Mouse (Mus musculus): ENCODE results near the gene 4930442H23Rik. TPM values are rescaled to one million over a fixed set of nuclear protein-coding genes. Genes with fewer than 3 reads are reported as not detected.

Gene 4930442H23Rik
- total RNA-seq, 2 experiments from 2014 or later = not detected

DNA sequence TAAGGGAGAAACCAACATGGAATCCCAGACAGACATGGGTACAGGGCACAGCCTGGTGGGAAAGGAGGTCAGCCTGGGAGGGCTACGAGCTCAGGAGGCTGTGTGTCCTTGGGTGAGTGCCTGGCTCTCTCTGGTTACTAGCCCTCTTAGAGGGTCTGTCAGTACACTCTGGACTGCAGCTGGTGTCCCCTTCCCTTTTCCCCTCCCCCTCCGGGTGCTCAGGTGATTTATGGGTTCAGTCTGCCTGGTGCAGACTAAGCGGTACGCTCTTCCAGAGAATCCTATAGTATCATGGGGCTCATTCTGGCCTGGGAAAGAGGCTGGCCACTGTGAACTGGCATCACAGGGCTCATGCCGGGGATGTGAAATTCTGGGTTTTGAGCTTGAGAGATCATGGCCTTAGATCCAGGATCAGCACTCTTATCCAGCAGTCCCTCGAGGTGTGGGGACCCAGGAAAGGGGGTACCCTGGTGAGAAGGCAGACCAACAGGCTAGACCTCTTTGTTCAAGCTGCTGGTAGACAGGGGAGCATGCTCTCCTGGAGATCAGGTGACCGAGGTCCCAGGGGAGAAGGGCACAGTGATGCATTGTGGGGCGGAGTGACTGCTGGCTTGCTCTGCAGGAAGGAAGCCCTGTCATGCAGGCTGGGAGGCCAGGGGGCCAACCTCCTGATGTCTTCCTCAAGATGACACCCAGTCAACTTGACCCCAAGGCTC lies 21.9 kb downstream of the 4930442H23Rik start:
- intact Hi-C loops (cut with DNase I) = no loop called here
- DNase-seq (ENCODE audit: low spot score in 2 of 2) = no peak

DNA sequence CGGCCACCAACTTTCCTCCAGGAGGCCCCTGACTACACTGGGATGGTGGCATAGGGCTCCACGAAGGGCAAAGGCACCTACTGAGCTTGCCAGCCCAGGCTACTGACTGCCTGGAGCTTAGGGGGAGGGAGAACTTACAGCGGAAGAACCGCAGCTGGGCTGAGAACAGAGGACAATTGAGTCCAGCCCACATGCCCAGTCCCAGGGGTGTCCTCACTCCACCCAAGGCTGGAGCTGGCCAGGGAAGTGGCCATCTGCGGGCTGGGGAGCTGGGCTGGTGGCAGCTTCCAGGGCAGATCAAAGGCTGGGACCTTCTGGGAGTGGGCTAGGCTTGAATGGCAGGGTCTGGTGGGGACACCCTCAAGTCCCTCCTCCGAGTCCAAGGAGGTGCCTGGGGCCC lies 28.9 kb downstream of the 4930442H23Rik start:
- intact Hi-C loops (cut with DNase I) = no loop called here
- DNase-seq (ENCODE audit: low spot score in 2 of 2) = no peak

DNA sequence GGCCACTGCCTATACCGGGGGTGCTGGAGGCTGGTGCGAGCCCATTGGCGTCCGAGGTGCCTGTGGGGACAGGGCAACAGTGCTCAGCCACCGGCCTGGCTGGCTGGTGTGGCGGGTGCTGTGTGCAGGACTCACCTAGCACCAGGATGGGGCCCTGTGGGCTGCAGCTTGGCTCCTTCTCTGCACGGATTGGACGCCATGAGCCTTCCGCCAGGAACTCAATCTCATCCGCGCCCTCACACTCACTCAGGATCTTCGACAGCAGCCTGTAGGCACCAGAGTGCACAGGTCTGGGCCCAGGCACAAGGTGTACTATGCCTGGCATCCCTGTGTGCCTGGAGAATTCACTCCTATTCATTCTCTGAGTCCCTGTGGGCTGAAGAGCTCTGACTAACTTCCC lies 29.3 kb downstream of the 4930442H23Rik start:
- no peak for DNase-seq (ENCODE audit: low spot score in 2 of 2)
- intact Hi-C loops (cut with DNase I) = no loop called here

DNA sequence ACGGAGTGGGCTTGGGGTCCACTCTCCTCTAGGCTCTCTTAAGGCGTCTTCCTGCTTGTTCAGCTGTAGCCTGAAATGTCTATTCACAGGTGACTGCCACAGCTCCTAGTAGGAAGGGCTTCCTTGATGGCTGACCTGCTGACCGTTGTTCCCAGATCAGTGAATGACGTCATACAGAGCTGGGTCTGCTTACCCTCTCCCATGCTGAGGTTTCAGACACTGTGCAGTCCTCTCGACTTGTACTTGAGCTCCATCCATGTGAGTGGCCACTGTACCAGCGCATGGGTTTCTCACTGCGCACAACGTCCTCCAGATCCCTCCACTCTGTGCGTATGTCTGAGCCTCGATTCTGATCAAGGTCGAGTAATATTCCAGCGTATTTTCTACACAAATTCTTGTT lies 31.0 kb downstream of the 4930442H23Rik start:
- intact Hi-C loops (cut with DNase I) = no loop called here
- DNase-seq (ENCODE audit: low spot score in 2 of 2) = no peak

DNA sequence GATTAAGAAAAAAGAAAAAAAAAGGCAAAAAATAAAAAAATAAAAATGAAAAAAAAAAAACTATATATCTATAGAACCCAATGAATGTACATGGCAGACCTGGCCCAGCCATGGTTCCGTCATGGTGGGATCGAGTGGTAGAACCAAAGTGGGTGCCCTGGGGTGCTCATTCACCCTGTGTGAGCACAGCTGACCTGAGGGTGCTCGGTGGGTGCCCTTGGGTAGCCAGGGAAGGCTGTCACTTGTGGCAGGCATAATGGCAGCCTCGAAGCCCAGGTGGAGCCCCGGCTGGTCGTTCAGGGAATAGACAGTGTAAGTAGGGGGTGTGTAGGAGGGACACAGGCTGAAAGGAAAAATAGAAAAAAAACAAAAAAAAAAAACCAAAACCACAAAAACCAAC lies 32.4 kb downstream of the 4930442H23Rik start:
- intact Hi-C loops (cut with DNase I) = no loop called here
- DNase-seq (ENCODE audit: low spot score in 2 of 2) = no peak

DNA sequence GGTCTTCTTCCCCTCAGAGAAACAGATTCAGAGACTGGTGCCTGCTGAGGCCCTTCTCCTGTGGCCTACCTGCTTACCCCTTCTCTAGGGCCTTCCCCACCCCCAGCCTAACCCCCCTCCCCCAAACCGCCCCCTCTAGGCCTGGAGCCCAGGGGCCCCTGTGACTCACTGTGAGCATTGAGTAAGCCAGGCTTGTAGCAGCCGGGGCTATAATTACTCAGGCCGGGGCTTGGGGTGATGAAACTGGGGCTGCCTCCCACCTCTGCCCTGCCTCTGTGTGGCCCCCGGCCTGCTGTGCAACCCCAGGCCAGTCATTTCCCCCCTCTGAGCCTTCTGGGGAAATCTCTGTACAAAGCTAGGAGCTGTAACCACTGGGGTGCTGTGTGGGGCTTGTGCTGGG lies 37.4 kb downstream of the 4930442H23Rik start:
- DNase-seq (ENCODE audit: low spot score in 2 of 2) = no peak
- intact Hi-C loops (cut with DNase I) = no loop called here

DNA sequence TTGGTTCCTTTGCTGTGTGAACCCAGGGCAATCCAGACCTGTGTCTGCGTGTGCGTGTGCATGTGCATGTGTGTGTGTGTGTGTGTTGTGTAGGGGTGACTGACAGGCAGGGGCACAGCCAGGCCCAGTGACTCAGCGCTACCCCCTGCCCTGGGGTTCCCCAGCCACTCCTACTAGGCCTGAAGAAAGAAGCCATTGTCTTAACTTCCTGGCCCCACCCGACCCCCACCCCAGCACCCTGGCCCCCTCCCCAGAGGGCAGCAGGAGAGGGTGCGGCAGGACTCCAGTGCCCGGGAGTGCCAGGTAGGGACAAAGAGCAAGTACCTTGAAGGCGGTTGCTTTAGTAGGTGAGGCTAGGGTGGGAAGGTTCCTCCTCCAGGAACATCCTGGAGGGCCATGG lies 37.9 kb downstream of the 4930442H23Rik start:
- intact Hi-C loops (cut with DNase I) = no loop called here
- DNase-seq (ENCODE audit: low spot score in 2 of 2) = no peak

DNA sequence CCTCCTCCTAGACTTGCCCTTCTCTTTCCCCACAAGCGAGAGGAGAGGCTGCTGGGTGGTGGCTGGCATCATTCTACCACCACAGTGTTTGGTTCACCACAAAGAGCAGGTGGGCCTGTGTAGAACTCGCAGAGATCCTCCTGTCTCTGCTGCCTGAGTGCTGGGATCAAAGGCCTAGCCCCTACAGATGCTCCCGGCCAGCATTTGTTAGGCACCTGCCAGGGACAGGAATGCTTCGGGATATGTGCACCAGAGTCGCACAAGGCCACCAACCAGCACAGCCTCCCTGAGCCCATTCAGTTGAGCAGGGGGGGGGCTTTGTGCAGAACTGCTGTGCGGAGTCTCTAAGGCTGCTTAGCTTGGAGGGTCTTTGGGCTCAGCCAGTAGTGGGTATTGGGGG lies 38.3 kb downstream of the 4930442H23Rik start:
- no peak for DNase-seq (ENCODE audit: low spot score in 2 of 2)
- intact Hi-C loops (cut with DNase I) = no loop called here

DNA sequence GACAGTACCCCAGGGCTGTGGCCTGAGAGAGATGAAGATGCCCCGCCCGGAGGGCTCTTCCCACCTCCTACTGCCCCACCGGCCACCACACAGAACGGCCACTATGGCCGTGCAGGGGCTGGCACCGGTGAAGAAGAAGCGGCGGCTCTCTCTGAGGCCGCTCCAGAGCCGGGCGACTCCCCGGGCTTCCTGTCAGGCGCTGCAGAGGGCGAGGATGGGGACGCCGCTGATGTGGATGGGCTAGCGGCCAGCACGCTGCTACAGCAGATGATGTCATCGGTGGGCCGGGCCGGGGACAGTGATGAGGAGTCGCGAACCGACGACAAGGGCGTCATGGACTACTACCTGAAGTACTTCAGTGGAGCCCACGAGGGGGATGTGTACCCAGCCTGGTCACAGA lies 39.0 kb downstream of the 4930442H23Rik start:
- intact Hi-C loops (cut with DNase I) = no loop called here
- no peak for DNase-seq (ENCODE audit: low spot score in 2 of 2)

DNA sequence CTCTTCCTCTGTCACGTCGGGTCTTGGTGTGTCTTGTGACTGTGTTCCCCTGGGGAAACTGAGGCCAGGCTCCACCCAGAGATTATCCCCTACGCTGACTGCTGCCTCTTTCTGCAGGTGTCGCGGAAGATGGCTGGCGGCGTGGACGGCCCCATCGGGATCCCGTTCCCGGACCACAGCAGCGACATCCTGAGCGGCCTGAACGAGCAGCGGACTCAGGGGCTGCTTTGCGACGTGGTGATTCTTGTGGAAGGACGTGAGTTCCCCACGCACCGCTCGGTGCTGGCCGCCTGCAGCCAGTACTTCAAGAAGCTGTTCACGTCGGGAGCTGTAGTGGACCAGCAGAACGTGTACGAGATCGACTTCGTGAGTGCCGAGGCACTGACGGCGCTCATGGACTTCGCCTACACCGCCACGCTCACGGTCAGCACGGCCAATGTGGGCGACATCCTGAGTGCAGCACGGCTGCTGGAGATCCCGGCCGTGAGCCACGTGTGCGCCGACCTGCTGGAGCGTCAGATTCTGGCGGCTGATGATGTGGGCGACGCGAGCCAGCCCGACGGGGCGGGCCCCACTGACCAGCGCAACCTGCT lies 39.7 kb downstream of the 4930442H23Rik start:
- no peak for DNase-seq (ENCODE audit: low spot score in 2 of 2)
- intact Hi-C loops (cut with DNase I) = no loop called here

DNA sequence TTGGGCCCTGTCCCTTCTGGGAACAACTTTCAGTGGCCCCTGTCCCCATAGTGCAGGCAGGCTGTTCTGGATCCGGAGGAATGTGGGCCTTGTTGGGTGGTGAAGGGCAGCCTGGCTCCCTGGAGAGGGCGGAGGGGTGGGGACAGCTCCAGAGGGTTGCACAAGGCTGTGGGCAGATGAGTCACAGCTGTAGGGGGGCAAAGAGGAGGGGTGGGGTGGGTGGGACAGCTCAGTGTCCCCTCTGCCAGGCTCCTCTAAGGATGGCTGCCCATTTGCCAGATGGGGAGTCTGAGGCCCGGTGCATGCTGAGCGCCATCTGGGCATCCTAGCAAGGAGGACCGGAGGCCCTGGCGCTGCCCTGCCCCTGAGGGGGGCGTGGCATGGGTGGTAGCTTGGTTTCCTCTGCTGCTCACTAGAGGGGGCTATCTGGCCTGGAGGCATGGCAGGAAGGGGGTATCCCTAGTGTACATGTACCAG lies 40.5 kb downstream of the 4930442H23Rik start:
- intact Hi-C loops (cut with DNase I) = no loop called here
- no peak for DNase-seq (ENCODE audit: low spot score in 2 of 2)

DNA sequence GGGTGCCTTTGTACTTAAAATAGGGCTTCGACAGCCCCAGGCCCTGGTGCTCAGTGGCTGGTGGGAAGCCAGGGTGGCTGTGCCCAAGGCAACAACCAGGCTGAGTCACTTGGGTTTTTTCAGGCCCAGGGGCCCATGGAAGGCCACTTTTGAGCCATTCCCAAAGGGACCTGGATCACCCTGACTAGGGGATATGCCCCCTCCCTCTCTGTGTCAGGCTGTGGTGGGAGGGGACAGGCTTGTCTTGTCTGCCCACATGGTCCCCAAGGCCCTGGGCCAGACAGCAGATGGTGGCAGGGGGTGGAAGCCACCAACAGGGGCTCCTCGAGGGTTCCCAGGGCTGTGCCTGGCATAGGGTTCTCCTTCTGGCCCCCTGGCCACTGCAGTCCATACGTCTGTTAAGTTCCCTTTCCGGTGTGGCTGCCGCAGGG lies 41.1 kb downstream of the 4930442H23Rik start:
- intact Hi-C loops (cut with DNase I) = no loop called here
- DNase-seq (ENCODE audit: low spot score in 2 of 2) = no peak

DNA sequence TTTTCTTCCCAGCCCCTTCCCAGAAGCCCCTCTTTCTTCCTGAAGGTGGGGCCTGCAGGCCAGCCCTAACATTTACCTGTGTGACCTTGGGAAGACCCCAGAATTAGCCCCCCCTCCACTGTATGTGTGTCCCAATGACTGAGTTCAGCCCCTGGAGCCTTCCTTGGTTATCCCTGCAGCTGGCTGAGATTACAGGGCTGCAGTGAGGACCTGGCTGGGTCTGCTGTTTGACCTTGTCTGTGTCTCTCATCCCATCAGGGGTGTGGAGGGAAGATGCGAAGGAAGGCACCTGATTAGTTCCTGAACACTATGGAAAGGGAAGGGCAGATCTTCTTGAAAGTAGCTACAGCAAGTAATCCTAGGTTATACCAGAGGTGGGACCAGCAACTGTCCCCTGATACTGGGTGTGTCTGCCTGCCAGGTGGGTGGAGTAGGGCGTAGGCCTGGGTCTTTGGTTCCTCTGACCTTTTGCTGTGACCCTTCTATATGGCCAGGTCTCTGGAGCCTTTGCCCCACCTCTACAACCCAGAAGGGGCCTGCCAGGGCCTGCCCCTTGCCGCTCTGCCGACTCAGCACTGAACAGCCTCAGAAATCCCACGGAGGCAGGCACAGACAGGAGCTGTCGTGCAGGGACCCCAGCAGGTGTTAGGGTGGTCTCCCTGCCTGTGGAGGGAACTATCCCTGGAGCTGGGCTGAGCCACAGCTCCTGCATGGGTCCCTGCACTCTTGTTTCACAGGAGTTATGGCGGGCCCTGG lies 42.0 kb downstream of the 4930442H23Rik start:
- DNase-seq (ENCODE audit: low spot score in 2 of 2) = no peak
- intact Hi-C loops (cut with DNase I) = no loop called here

DNA sequence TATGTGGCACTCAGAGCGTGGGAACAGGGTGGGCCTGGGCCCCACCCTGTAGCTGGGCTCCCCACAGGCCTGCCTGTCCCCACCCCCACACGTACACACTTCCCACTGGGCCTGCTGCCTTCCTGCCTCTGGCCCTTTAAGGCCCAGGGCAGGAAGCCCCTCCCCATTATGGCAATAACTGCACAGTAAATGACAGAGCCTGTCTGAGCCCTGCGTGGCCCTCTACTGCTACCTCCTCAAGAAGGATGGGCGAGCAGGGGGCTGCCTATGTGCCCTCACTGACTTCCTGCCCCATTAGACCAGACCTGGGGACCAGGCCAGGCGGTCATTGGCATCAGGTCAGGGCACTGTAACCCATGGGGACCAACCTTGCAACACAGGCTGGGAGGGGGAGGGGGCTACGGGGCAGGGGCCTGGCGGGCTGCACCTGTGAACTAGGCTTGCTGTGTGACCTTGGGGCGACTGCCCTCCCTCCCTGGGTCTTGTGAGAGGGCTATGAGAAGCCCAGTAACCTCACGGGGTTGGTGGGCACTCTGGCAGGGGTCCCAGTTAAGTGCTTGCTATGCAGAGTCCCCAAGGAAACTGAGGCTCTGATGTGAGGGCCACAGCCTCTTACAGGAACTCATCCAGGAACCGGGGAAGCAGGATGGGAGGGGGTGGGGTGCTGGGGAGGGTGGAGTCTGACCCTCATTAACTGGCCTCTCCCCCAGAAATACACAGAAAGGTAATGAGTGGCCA lies 42.8 kb downstream of the 4930442H23Rik start:
- no peak for DNase-seq (ENCODE audit: low spot score in 2 of 2)
- intact Hi-C loops (cut with DNase I) = no loop called here

DNA sequence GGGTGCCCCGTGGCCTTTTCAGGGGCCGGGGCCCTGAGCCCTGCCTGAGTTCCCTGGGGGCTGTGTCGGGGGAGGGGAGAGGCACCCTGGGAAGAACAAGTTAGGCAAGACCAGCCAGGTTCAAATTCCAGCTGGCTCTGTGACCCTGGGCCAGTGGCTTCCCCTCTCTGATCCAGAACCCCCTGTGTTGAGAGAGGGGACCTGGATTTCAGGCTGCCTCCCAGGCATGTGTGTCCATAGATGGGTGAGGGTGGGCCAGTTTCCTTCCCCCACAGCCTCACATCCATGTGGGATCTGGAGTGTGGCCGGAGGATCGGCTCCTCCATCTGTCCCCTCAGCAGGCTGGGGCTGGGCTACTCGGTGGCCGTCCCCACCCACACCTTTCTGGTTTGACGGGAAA lies 43.6 kb downstream of the 4930442H23Rik start:
- DNase-seq (ENCODE audit: low spot score in 2 of 2) = no peak

DNA sequence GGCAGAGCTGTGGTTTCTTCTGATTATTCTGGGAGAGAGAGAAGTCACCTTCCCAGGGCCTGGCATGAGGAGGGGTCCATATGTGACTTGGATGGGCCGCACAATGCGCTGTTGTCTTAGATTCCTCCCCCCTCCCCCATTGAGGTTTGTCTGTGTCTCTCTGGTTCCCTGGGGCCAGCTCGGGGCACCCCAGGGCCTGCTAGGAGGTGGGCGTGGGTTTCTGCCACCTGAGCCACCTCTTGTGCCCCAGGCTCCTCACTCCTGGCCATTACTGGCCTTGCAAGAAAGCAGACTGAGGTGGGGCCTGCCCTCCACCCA lies 44.2 kb downstream of the 4930442H23Rik start:
- no peak for DNase-seq (ENCODE audit: low spot score in 2 of 2)
- intact Hi-C loops (cut with DNase I) = no loop called here

More for the DNA sequence above, 43.6 kb downstream of the 4930442H23Rik start:
- intact Hi-C loops (cut with DNase I) = no loop called here

DNA sequence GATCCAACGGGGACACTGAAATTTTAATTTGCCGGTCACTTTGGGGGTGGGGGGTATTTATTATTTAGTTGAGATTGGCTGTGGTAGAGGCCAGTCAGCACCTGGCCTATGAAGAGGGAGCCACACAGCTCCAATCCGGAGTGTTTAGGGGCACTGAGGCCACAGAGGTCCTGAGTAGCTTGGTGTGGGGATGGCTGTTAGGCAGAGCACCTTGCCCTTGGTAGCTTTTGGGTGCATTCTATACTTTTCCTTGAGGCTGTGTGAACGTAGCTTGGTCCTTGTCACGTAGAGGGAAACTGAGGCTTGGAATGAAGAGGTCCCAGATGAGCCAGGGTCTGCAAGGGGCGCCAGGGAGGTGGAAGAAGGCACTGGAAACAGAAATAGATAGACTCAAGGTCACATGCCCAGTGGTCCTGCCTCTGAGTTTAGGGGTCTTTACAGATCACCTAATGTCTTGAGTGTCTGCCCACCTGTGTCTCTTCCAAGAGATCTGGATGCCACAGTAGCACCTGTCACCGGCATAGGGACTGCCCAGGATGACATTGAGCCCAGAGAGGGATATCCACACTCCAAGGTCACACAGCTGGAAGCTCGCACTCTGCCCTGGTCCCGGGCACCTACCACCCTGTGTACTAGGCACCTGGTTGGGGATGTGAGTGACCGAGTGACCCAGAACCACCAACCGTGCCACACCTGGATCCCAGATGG lies 44.7 kb downstream of the 4930442H23Rik start:
- no peak for DNase-seq (ENCODE audit: low spot score in 2 of 2)
- intact Hi-C loops (cut with DNase I) = no loop called here

DNA sequence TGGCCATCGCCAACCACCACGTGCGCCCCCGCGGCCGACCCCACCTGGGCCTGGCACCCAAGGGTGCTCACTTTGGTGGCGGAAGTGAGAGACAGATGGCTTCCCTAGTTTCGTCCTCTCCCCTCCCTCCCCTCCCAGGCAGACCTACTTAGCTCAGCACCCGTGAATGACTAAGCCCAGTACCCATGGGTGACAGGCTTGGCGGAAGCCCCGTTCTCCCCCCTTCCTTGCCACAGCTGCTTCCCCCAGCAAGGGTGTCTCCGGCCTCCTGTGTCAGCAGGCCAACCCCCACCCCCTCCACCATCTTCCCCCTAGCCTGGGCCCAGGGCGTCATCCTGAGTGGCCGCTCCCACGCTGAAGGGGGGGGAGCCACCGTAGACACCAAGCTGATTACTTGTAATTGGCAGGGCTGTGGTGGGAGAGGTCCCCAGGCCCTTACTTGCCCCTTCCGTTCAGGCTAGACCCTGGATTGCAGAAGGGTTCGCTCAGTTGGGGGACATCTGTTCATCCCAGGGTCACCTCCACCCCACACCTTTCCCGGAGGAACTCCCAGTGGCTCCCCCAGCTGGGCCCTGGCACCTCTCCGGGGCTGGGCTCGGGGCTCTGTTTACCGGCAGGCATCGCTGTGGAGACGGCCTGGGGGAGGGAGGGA lies 45.4 kb downstream of the 4930442H23Rik start:
- DNase-seq (ENCODE audit: low spot score in 2 of 2) = no peak
- intact Hi-C loops (cut with DNase I) = no loop called here
